Mouse (Mus musculus) hindlimb bud, embryonic 11.5 days (tissue): ENCODE measurements around the gene Dhx57.

Source experiments
- DNase-seq: peaks from one replicate; pipeline ENCODE4 v3.0.0-alpha.2; 2012; ENCODE audit warnings: low read depth, low spot score; ENCODE audit errors: extremely low spot score

Gene Dhx57

DNA sequence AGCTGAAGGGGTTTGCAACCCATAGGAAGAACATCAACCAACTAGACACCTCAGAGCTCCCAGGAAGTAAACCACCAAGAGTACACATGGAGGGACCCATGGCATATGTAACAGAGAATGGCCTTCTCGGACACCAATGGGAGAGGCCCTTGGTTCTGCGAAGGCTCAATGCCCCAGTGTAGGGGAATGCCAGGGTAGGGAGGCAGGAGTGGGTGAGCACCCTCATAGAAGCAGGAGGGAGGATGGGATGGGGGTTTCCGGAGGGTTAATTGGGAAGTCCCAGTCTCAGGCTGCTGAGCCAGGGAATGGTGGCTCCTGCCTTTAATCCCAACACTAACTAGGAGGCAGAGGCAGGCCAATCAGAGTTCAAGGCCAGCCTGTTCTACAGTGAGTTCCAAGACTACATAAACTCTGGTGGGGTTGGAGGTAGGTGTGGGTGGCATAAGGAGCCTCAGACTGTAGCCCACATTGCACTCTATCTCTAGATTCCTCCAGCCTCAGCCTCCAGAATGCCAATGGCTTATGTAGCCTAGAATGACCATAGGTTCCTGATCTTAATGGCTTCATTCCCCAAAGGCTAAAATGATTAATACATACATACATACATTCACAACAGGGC is 91.0 kb downstream of the Dhx57 start:
- DNase-seq, result no peak

DNA sequence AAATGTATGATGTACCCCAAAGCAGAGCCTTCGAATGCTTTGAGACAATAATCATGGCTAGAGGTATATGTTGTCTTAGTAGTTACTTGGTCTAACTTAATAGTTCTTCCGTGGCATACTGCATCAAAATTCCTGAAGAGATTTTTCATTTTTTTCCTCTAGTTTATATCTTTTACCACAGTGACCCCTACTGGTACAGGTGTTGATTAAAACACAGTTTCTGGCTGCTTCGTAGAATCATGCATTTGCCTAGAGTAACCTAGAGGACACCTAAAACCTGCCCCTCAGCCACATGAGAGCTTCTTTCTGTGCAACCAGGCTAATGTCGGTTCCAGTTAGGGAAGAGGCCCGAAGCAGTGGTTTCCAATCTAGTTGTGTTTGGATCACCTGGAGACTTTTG is 97.2 kb downstream of the Dhx57 start:
- DNase-seq, result no peak
